Mouse (Mus musculus) liver, embryonic 14.5 days (tissue): ENCODE measurements around the gene Clk2. TPM values are rescaled to one million over a fixed set of nuclear protein-coding genes. Genes with fewer than 3 reads are reported as not detected.

ENCODE experiments used
- ATAC-seq: fragments of 200-750 bp; cut with Nextera tagmentation; 2 replicates; pipeline ENCODE4 v1.8.0; 2017; ENCODE audit warnings: moderate number of reproducible peaks, mild to moderate bottlenecking, moderate library complexity; ENCODE audit not compliant: insufficient read depth
- DNase-seq, 3 experiments: peaks; one replicate each; pipeline ENCODE4 v3.0.0-alpha.2; 2012 to 2013; ENCODE audit warnings: low read depth in 3 of 3, low spot score in 3 of 3
- H3K27ac ChIP-seq: fragments of 300-500 bp; sonication (generic); 2 replicates; pipeline ENCODE4 v1.5.1; 2014; ENCODE audit warnings: moderate library complexity, mild to moderate bottlenecking, control low read depth, inconsistent platforms
- H3K27me3 ChIP-seq: fragments of 300-500 bp; sonication (generic); 2 replicates; pipeline ENCODE4 v1.6.1; 2014; ENCODE audit warnings: mild to moderate bottlenecking, low read length, moderate library complexity; ENCODE audit not compliant: control insufficient read depth, insufficient read depth
- H3K36me3 ChIP-seq: fragments of 300-500 bp; sonication (generic); replicated peaks from 2 replicates; pipeline ENCODE4 v1.6.1; 2014; ENCODE audit warnings: low read depth; ENCODE audit not compliant: control insufficient read depth, insufficient read depth
- H3K4me1 ChIP-seq, 2 experiments: fragments of 200-500 bp in 1 of 2; fragments of 300-500 bp in 1 of 2; sonication (generic) in 1 of 2; replicated peaks; 2 replicates each; pipeline ENCODE4 v1.6.1; 2012 to 2014; ENCODE audit warnings: antibody characterized with exemption in 1 of 2, inconsistent platforms in 1 of 2, low read length in 1 of 2; ENCODE audit not compliant: control insufficient read depth in 2 of 2, insufficient read depth in 2 of 2
- H3K4me2 ChIP-seq: fragments of 300-500 bp; sonication (generic); 2 replicates; pipeline ENCODE4 v1.6.1; 2014; ENCODE audit warnings: low read depth, mild to moderate bottlenecking, control low read depth, moderate library complexity
- H3K4me3 ChIP-seq, 2 experiments: fragments of 200-500 bp in 1 of 2; fragments of 300-500 bp in 1 of 2; sonication (generic) in 1 of 2; 2 replicates each; pipeline ENCODE4 v1.5.1; 2012 to 2014; ENCODE audit warnings: low read depth in 2 of 2, low read length in 2 of 2, mild to moderate bottlenecking in 2 of 2, control low read depth in 1 of 2, inconsistent platforms in 1 of 2, moderate library complexity in 1 of 2; ENCODE audit not compliant: insufficient read depth in 1 of 2
- H3K9ac ChIP-seq: fragments of 300-500 bp; sonication (generic); replicated peaks from 2 replicates; pipeline ENCODE4 v1.6.1; 2014; ENCODE audit warnings: mild to moderate bottlenecking, control low read depth, moderate library complexity
- H3K9me3 ChIP-seq: fragments of 300-500 bp; sonication (generic); 2 replicates; pipeline ENCODE4 v1.6.1; 2016; ENCODE audit warnings: low read length, mixed read lengths; ENCODE audit not compliant: control insufficient read depth
- CTCF ChIP-seq: IDR thresholded peaks from 2 replicates; pipeline ENCODE4 v1.5.1; 2016; ENCODE audit warnings: antibody characterized with exemption, low read depth, control low read depth
- EP300 ChIP-seq: IDR thresholded peaks from 2 replicates; pipeline ENCODE4 v1.6.1; 2016; ENCODE audit warnings: antibody characterized with exemption, low read depth
- WGBS: fragments of 180-500 bp; shearing (Covaris S2); extraction: QIAGEN DNeasy Blood & Tissue Kit; methylation state at CpG from one replicate; pipeline ENCODE4 v1.1.7; 2014; ENCODE audit not compliant: insufficient replicate concordance; 5-methylcytosine and 5-hydroxymethylcytosine counted together
- polyA plus RNA-seq, 2 experiments: library from polyadenylated mRNA; depleted of rRNA in 1 of 2; stranded (reverse) in 1 of 2; unstranded in 1 of 2; fragments of >200 nt; fragmentation: Nextera tagmentation in 1 of 2; extraction: Ambion mirVana in 1 of 2; gene quantifications; 2 replicates each; pipeline versions ENCODE4 v1.2.1 to v1.2.3; 2012 to 2014

Clk2 gene
- polyA plus RNA-seq (2012; rRNA removed), result 26.1 and 28.8 TPM in 2 replicates
- 6.7 and 7.2 TPM in 2 replicates for polyA plus RNA-seq (2014; fragmentation: Nextera tagmentation; extraction: Ambion mirVana)

DNA sequence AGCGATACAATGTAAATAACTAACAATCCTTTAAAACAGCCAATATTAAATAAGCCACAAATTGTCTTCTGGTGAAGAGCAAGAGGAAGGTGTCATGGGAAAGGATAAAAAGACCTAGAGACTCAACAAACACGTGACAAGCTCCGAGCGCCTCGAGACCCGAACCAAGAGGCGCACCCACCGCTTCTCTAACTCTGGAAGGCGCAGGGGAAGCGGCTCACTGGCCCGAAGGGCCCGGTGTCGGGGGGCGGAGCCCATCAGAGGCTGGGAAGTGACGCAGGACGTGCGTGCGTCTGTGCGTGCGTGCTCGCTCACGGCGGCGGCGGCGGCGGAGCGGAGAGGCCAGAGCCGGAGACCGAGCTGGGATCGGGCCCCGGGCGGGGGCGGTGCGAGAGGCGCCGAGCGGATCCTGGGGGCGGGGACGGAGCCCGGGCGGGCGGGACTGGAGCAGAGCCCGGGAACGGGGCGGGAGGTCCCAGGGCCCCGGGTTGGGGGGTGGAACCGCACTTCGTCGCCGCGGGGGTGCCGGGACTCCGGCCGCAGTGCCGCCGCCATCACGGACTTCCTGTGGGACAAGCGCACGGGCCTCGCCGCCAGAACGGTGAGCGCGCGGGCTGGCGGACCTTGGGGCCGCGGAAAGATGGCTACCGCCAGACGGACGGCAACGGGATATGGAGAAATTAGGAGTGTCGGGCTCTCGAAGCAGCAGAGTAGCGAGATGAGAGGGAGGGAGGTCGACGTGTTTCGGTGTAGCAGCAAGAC lies at the start of gene Clk2:
Clk2 (plus strand) TSS at position 290 of the 762 bp plus-strand sequence.
- Histone ChIP-seq H3K27me3 (no peaks in the 10 kb centered on the region), H3K4me1 (peaks cover 16 to 25% of the 10 kb centered on the region in 2 experiments), H3K36me3 (peaks cover 23% of the 10 kb centered on the region), H3K9me3 (no peaks in the 10 kb centered on the region), H3K9ac (peak within 1 kb of the TSS; percentile 77), H3K27ac (peak within 1 kb of the TSS; percentile 62), H3K4me2 (peak within 1 kb of the TSS; percentile 93), H3K4me3 (peak within 1 kb of the TSS; percentile 80 to 97)
- ATAC-seq (peak; percentile 96), DNase-seq (peak; percentile 89 to 91 (median 90))
- WGBS, result under 1% methylated on average over 78 of the region's 79 CpGs
- TF ChIP-seq CTCF (no peak), EP300 (no peak)

DNA sequence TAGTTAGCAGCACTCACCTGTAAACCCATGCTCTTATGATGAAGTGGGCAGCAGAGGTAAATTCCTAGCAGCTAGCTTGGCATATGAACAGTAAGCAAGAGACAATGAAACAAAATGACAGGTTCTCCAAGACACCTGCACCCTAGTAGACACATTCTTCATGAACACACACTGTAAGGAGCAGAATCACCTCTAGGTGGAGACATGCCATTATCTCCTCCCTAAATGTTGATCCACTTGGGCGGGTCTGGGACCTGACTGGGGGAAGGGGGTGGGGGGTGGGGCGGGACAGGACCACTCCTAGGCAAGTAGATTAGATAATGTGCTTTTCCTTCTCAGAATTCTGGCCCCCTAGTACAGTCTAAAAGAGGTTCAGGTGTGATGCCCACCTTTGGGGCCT lies 49.1 kb upstream of the Clk2 start:
- 0% methylated on average over 2 of the region's 2 CpGs for WGBS
- Histone ChIP-seq H3K27ac (peak overlapping the region; percentile 53), H3K27me3 (no peaks in the 10 kb centered on the region), H3K4me3 (no peak overlapping the region), H3K4me1 (peaks cover 23 to 29% of the 10 kb centered on the region in 2 experiments), H3K4me2 (peak overlapping the region; percentile 50), H3K9me3 (no peaks in the 10 kb centered on the region), H3K9ac (peak overlapping the region; percentile 27), H3K36me3 (no peaks in the 10 kb centered on the region)
- ATAC-seq (peak; percentile 86), DNase-seq (peak; percentile 69 to 76 (median 71))
- TF ChIP-seq EP300 (no peak), CTCF (peak; percentile 78)

DNA sequence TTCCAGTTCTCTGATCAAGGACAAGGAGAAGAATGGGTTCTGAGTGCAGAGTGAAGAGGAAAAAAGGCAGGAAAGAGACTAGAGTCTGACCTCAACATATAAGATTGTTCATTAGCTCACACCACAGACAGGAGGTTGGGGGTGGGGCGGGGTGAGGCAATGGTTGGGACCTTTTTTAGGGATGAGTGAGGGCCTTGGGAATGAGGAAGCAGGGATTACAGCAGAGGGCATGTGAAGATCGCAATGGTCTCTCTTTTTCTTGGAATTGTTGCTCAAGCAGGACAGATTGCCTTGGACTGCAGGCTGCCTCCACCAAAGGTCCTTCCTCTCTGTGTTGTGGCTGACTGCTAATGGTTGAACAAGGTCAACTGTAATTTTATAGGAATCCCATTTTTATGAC lies 41.3 kb upstream of the Clk2 start:
- ATAC-seq (no peak), DNase-seq (no peak)
- H3K4me2 ChIP-seq, result no peak overlapping the region

DNA sequence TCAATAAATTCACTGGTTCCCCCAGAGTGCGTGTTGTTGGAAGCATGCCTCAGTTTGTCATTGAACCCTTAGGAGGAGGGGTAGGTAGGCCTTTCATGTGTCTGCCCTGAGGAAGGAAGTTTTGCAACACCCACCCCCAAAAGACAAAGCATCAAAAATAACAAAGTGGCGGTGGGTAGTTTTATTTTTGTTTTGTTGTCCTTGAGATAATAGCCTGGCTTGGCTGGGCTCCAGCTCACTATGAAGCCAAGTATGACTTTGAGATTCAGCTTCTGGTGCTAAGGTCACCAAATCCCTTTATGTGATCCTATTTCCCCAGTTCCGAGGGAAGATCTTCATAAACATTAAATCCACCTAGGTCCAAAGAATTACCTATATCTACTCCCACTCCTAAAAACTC lies 40.4 kb upstream of the Clk2 start:
- 58% methylated on average over 3 of the region's 3 CpGs for WGBS
- no peak for TF ChIP-seq CTCF
- no peak for TF ChIP-seq EP300
- H3K36me3 ChIP-seq, result no peaks in the 10 kb centered on the region
- DNase-seq, result no peak
- no peak overlapping the region for H3K4me3 ChIP-seq
- no peaks in the 10 kb centered on the region for H3K27me3 ChIP-seq
- ATAC-seq, result no peak
- no peak overlapping the region for H3K27ac ChIP-seq
- no peak overlapping the region; the same call in 1 of the 2 replicates for H3K9ac ChIP-seq
- no peaks in the 10 kb centered on the region for H3K9me3 ChIP-seq
- H3K4me2 ChIP-seq, result no peak overlapping the region
- peaks cover 14 to 31% of the 10 kb centered on the region in 2 experiments for H3K4me1 ChIP-seq

More for the DNA sequence above, 41.3 kb upstream of the Clk2 start:
- Histone ChIP-seq H3K9me3 (no peaks in the 10 kb centered on the region), H3K4me3 (no peak overlapping the region), H3K9ac (no peak overlapping the region), H3K36me3 (no peaks in the 10 kb centered on the region), H3K27me3 (no peaks in the 10 kb centered on the region), H3K27ac (no peak overlapping the region), H3K4me1 (peaks cover 5 to 21% of the 10 kb centered on the region in 2 experiments)
- TF ChIP-seq CTCF (no peak), EP300 (no peak)
- WGBS, result 49% methylated on average over 2 of the region's 2 CpGs

DNA sequence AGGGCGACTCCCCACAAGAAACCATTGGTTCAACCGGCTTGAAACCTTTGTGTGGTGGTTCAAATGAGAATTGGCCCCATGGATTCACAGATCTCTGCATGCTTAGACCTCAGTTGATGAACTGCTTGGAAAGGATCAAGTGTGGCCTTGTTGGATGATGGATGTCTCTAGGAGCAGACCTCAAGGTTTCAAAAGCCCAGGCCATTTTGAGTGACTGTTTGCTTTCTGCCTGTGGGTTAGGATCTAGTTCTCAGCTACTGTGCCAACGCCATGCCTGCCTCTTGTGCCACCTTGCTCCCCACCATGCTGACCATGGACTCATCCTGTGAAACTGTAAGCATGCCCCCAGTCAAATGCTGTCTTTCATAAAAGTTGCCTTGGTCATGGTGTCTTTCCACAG lies 38.6 kb upstream of the Clk2 start:
- Histone ChIP-seq H3K9ac (no peak overlapping the region), H3K36me3 (no peaks in the 10 kb centered on the region), H3K4me2 (no peak overlapping the region), H3K27me3 (no peaks in the 10 kb centered on the region), H3K4me3 (no peak overlapping the region), H3K27ac (no peak overlapping the region), H3K9me3 (no peaks in the 10 kb centered on the region), H3K4me1 (peaks cover 15 to 31% of the 10 kb centered on the region in 2 experiments)
- DNase-seq (no peak), ATAC-seq (no peak)
- no peak for TF ChIP-seq EP300
- TF ChIP-seq CTCF, result no peak
- WGBS, result 79% methylated on average over 3 of the region's 3 CpGs
